Mouse (Mus musculus) neutrophil, adult 5-6 weeks (primary cell): ENCODE results near the gene Creb1. TPM values are rescaled to one million over a fixed set of nuclear protein-coding genes. Genes with fewer than 3 reads are reported as not detected.

ENCODE experiments used
- total RNA-seq: library from RNA; stranded (forward); fragments of 200-1000 nt; gene quantifications from 2 replicates; pipeline ENCODE4 v1.2.3, GENCODE M21; 2017

Gene Creb1
- total RNA-seq, 1 experiment from 2014 or later, result 155 TPM

Other genes starting within 250 kb of the Creb1 start
- 4.1 and 5.0 TPM in 2 replicates for gene Mettl21a, start 84.6 kb downstream of the Creb1 start, total RNA-seq
- gene Ccnyl1, start 157.8 kb downstream of the Creb1 start, total RNA-seq, result 19.5 and 24.0 TPM in 2 replicates
- 4.1 and 4.2 TPM in 2 replicates for gene Fzd5, start 205.1 kb downstream of the Creb1 start, total RNA-seq